Mouse (Mus musculus): ENCODE results near the gene Rnf214.

The Rnf214 gene

GRCm38 (mm10) chr9:45906355-45907077, at the start of gene Rnf214, which contains the start of gene Pcsk7:
Rnf214 (minus strand) TSS chr9:45906911.
Pcsk7 (plus strand) TSS chr9:45906497.
- DNase-seq (ENCODE audit: low spot score in 2 of 2), result peak; percentile 89 to 93

DNA sequence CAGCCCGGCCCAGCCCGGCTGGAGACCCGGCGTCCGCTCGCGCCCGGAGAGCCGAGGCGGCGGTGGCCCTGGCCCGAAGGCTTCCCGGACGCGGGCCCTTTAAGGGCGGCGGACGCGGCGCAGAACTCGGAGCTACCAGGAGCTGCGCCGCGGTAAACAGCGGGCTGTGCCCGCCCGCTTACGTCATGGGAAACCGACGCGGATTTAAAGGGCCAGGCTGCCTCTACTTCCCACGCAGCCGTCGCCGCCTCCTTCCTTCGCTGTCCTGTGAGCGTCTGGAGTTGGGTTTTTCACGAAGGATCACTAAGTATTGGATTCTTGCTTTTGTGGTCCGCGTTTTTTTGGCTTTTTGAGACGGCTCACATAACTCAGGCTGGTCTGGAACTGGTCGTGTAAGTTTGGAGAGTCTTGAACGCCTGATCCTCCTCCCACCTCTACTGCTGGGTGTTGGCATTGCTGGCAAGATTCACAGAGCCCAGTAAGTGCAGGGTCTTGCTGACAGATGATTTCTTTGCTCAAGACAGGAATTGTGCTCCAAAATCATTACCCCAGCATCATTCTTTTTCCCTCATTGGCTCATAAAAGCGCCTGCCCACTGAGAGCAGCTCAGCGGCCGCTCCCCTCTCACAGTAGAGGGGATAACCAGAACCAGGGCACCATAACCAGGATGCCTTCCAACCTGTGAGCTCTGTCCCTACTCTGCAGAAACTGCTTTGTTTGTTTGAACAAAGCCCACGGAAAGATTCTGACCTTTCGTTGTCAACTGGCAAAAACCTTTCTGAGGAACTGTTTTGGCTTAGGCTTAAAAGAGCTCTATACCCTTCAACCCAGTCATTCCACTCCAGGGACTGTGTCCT, 48.6 kb upstream of the Rnf214 start, which contains the start of gene Sidt2:
TSS of gene Sidt2 (minus strand) at position 152 of the 857 bp plus-strand sequence.
- peak; percentile 89 to 90 for DNase-seq (ENCODE audit: low spot score in 2 of 2)

DNA sequence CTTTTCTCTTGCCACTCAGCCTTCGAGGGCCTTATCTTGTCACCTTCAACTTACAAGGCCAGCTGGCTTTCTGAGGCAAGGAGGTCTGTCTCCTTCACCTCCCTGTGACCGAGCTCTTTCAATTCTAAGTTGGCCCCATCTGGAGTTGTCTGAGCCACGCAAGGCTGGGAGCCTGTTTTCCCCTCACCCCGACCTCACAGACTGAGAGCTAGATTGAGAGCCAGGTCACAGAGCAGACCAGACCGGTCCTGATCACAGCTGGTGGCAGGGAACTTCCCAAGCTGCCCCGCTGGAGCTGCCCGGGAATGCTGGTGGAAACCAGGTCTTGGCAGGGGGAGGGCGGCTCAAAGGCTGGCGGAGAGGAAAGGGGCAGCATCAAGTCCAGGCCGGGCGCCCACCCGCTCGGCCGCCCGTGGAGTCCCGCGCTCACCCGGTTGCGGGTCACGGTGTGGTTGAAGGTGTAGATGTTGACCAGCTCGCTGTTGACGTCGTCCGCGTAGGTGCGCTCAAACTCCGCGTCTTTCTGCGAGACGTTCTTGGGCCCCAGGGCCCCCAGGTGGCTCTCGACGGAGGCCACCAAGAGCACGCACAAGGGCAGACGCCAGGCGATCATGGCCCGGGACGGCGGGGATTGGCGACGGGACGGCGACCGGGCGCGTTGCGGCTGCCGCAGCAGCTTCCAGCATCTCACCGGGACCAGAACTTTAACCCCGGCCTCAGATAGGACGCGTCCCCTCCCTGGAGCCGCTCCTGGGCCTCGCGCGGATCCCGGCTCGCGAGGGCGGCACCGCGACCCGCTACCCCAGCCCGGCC, 47.8 kb upstream of the Rnf214 start:
- DNase-seq (ENCODE audit: low spot score in 2 of 2), result peak in 1 of 2 experiments; percentile 52

GRCm38 (mm10) chr9:45953511-45954293, 47.0 kb upstream of the Rnf214 start:
- no peak for DNase-seq (ENCODE audit: low spot score in 2 of 2)

DNA sequence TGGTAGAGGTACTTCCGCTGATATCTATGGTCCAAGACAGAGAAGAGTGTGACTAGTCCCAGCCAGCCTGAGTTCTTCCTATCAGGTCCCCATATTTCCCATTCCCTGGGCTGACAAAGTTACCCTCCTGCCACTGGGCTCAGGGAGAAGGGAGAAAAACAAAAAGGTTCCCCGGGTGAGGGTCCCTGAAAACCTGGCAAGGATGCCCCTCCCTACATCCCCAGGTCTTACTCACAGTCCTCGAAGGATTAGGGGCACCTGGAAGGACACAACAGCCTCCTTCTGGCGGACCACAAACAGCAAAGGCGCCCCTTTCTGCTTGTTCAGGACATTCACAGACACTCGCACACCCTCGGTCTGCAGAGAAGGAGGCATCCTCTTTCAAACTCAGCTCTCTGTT, 46.2 kb upstream of the Rnf214 start:
- DNase-seq (ENCODE audit: low spot score in 2 of 2), result no peak

DNA sequence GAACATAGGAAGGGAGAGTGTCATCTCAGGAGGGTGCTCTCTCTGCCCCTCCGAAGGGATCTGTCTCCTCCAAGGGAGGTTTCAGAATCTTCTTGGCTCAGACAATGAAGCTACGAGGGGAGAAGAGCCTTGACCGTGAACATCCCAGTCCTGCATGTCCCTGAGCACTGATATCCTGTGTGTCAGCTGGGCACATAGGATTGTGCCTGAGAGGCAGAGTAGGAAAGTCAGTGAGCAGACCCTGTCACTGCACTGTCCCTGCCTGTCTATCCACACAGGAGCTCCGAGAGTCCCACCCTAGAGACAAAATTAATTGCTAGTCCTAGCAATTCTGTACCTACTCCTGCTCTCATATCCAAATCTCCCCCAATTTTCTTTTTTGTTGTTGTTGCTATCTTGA, 45.3 kb upstream of the Rnf214 start:
- DNase-seq (ENCODE audit: low spot score in 2 of 2), result no peak

DNA sequence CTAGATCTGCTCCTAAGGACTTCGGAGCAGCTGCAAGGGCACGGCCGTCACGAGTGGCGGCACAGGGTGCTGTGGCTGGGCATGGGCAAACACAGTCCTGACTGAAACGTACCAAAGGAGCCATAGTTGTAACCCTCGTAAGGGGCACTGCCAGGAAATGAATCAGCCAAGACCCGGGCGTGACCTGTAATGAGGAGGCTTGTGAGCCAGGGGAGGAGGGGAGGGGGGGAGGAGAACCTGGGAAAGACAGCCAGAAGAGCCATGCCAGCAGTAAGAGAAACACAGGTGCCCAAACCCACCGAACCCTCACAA, 40.1 kb upstream of the Rnf214 start:
- no peak for DNase-seq (ENCODE audit: low spot score in 2 of 2)

- no peak for DNase-seq (ENCODE audit: low spot score in 2 of 2)
Measured at GRCm38 (mm10) chr9:45946182-45946871, 39.6 kb upstream of the Rnf214 start.

DNA sequence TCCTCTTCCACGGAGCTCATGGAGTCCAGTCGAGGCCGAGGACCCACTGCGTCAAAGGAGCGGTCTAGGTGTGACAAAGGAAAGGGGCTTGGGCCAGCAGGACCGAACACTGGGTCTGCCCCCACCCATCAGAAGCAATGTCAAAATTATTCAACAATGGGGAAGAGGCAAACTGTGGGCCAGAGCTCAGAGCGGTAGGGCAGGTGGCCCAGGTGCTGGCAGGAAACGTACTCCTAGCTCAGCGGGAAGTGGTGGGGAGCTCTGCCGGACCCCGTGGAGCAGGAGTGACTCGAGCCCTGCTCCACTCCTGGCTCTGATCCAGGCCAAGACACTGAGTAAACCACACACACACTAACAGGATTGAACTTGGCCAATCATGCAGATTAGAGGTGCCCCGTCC, 39.0 kb upstream of the Rnf214 start:
- DNase-seq (ENCODE audit: low spot score in 2 of 2), result no peak

DNA sequence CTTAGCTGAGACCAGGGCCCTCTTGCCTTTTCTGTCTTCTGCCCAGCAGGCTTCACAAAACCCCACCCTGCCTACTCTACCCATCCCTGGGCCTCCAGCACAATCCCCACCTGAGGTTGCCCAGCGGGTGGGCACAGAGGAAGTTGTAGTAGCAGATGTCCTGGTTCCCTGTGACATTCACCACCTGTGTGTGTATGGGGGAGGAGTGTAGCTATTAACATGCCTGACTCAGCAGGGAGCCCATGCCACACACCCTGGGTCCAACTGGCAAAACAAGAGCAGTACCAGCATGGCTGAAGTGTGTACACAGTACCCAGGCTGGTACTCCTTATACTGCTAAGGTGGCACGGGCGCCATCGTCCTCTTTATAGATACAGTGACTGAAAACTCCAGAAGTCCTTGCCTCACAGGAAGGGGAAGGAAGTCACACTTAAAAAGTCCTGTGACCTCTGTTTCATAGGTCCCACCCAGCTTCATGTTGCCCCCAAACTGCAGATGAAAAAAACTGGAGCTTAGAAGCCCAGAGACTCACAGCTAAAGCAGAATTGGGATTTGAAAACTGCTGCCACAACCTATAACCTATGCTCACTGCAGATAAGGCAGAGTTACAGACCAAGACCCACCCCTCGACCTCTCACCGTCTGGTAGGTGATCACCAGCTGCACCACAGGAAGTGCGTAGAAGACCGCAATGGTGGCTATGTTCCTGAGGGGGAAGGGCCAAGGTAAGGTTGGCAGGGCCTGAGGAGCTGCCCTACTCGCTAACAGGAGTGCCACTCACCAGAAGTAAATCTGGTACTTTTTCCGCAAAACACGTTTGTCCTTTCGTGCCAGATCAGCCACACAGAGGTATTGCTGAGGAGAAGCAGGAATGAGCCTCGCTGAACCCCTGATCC, 38.0 kb upstream of the Rnf214 start:
- DNase-seq (ENCODE audit: low spot score in 2 of 2), result peak; percentile 82 to 84

- no peak for DNase-seq (ENCODE audit: low spot score in 2 of 2)
Measured at GRCm38 (mm10) chr9:45943628-45944505, 37.2 kb upstream of the Rnf214 start.

DNA sequence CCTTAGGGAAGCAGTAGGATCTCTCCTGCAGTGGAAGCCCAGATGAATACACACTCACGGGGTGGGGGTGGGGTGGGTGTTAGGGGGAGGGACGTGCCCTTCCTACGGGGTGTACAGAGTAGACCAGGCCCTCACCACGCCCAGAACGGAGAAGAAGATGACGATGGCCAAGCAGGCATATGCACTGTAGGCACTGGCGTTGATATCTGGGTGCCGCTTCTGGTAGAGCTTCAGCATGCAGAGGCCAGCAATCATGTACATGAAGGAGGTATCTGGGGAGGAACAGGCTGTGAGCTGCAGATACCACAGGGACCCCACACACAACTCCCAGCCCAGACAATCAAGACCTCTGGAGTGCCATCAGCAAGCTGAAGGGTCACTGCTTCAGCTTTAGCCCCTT, 36.2 kb upstream of the Rnf214 start:
- DNase-seq (ENCODE audit: low spot score in 2 of 2), result no peak

GRCm38 (mm10) chr9:45942464-45942863, 35.8 kb upstream of the Rnf214 start:
- no peak for DNase-seq (ENCODE audit: low spot score in 2 of 2)

GRCm38 (mm10) chr9:45941329-45941888, 34.7 kb upstream of the Rnf214 start:
- DNase-seq (ENCODE audit: low spot score in 2 of 2), result no peak

- no peak for DNase-seq (ENCODE audit: low spot score in 2 of 2)
Measured at GRCm38 (mm10) chr9:45939794-45940193, 33.1 kb upstream of the Rnf214 start.

DNA sequence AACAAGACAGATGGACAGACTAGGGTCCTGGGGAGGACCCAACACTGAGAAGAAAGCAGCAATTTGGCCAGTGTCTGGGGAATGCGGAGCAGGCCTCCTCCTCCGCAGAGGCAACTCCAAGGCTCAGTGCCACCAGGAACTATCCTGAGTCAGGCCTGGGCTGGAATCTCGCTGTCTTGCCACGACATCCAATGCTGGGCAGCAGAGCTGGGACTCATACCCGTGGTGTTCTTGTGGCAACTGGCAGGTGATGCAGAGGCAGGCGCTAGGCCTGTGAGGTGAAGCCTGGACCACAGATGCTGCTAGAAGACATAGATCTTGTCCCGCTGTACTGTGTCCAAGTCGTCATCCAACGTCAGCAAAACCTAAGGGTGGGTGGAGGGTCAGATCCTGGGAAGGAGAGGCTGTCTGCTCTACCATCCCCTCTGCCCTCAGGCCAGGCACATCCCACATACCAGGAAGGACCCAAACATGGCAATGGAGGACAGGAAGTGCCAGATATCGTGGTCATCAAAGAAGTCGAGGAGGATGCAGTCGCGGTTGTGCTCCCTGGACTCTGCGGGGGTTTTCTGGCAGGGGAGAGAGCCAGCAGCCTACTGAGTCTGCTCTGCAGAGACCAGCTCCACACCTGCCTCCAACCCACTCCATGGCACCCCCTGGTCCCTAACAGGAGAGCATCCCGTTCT, 32.4 kb upstream of the Rnf214 start:
- no peak for DNase-seq (ENCODE audit: low spot score in 2 of 2)

DNA sequence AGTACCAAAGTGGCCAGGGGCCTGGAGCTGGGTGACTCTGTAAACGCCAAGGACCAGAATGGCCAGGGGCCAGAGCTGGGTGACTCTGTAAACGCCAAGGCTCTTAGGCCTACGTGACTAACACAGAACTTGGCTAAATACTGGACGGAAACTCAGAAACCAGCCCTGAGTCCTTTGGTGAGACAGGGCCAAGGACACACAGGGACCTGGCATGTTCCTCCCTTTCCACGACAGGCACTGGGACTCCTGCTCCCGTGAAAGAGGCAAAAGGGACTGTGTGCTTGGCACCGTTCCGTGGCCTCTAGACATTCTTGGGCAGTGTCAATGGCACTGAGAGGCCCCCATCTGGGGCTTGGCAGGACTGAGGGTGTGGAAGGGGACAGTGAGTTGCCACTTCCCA, 31.4 kb upstream of the Rnf214 start:
- DNase-seq (ENCODE audit: low spot score in 2 of 2), result no peak

DNA sequence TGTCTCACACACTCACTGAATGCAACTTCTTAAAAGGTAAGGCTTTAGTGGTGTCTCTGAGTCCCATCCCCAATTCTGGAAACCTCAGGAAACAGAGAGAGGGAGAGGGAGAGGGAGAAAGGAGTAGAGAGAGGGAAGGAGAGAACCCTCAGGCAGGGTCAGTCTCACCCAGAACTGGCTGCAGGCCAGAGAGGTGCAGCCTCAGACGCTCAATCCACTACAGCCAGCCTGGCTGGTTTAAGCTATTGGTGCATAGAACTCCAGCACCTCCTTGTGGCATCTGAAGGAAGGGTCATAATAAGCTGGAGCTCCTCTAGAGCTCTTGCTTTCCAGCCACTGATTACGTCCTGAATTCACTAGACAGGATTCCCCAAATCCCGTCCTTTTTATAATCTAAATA, 30.2 kb upstream of the Rnf214 start:
- DNase-seq (ENCODE audit: low spot score in 2 of 2), result peak in 1 of 2 experiments; percentile 45
